Mouse (Mus musculus) G1E (cell line): Measurements from ENCODE around the gene Trp53tg5. TPM values are rescaled to one million over a fixed set of nuclear protein-coding genes. Genes with fewer than 3 reads are reported as not detected.

Experiments
- ATAC-seq: 2 replicates; pipeline ENCODE4 v1.8.0; 2016; ENCODE audit warnings: mild to moderate bottlenecking; ENCODE audit not compliant: insufficient number of reproducible peaks, poor library complexity, low FRiP score, severe bottlenecking; ENCODE audit errors: extremely low read depth
- DNase-seq: peaks from one replicate; pipeline ENCODE4 v3.0.0; 2012; ENCODE audit warnings: low spot score
- H3K27me3 ChIP-seq: 2 replicates; pipeline ENCODE4 v1.6.1; 2012; ENCODE audit warnings: mild to moderate bottlenecking, low read length, inconsistent platforms; ENCODE audit not compliant: insufficient read depth
- H3K36me3 ChIP-seq: replicated peaks from 2 replicates; pipeline ENCODE3; 2012; ENCODE audit warnings: mild to moderate bottlenecking, inconsistent platforms
- H3K4me1 ChIP-seq: 2 replicates; pipeline ENCODE4 v1.6.1; 2012; ENCODE audit warnings: low read depth, low read length, inconsistent platforms, mixed read lengths; ENCODE audit not compliant: insufficient read depth
- H3K4me3 ChIP-seq: 2 replicates; pipeline ENCODE4 v1.5.1; 2012; ENCODE audit warnings: low read depth, mild to moderate bottlenecking, inconsistent platforms, low read length, moderate library complexity, mixed read lengths
- H3K9me3 ChIP-seq: replicated peaks from 2 replicates; pipeline ENCODE4 v1.6.1; 2012; ENCODE audit warnings: inconsistent platforms
- CTCF ChIP-seq: IDR thresholded peaks from 2 replicates; pipeline ENCODE4 v1.5.1; 2012; ENCODE audit warnings: low read depth, low read length, inconsistent platforms, mixed read lengths
- GATA1 ChIP-seq: IDR thresholded peaks from 2 replicates; pipeline ENCODE4 v1.6.1; 2012; ENCODE audit warnings: borderline replicate concordance, low read length, inconsistent platforms, mixed read lengths
- GATA2 ChIP-seq: IDR thresholded peaks from 2 replicates; pipeline ENCODE4 v1.6.1; 2012; ENCODE audit warnings: low read depth, low read length, inconsistent platforms, borderline replicate concordance
- POLR2AphosphoS5 ChIP-seq: IDR thresholded peaks from 2 replicates; pipeline ENCODE4 v1.6.1; 2012; ENCODE audit warnings: low read depth, low read length, inconsistent platforms; ENCODE audit not compliant: insufficient replicate concordance
- TAL1 ChIP-seq: conservative IDR thresholded peaks from 2 replicates; pipeline ENCODE4 v1.6.1; 2012; ENCODE audit warnings: low read depth, low read length, inconsistent platforms, mixed read lengths
- polyA plus RNA-seq: library from polyadenylated mRNA; stranded (reverse); fragments of >175 nt; gene quantifications from 2 replicates; pipeline ENCODE4 v1.2.3, GENCODE M21; 2012
- total RNA-seq, 2 experiments: library from RNA; stranded (forward) in 1 of 2; stranded (reverse) in 1 of 2; fragments of 200-1000 nt in 1 of 2; fragments of >200 nt in 1 of 2; fragmentation: Nextera tagmentation in 1 of 2; gene quantifications; 2 replicates each; pipeline ENCODE4 v1.2.3; 2014 to 2017

Trp53tg5 gene
- total and polyA plus RNA-seq, 3 experiments, result not detected

DNA sequence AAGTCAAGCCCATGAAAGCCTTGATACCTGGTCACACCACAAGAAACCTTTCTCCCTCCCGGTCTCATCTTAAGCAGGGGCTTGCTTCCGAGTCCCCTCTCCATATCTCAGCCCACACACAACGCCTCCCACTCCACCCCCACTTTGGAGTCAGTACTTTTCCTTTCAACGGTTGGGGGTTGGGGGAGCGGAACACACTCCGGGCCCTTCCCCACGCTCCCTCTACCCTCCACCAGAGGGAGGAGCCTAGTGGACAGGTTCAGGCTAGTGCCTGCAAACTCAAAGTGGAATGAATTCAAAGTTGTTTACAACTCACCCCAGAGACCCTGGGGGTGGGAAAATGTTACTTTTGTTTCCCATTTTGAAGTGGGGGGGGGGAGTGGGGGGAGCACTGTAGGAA lies 42.8 kb downstream of the Trp53tg5 start:
- no peaks in the 10 kb centered on the region for H3K4me1 ChIP-seq
- peaks cover 5% of the 10 kb centered on the region for H3K27me3 ChIP-seq
- ATAC-seq, result no peak
- no peak for DNase-seq
- no peaks in the 10 kb centered on the region for H3K9me3 ChIP-seq
- H3K4me3 ChIP-seq, result no peak overlapping the region
- H3K36me3 ChIP-seq, result no peaks in the 10 kb centered on the region
- TF ChIP-seq CTCF, result no peak
- TF ChIP-seq POLR2AphosphoS5, result no peak
- TF ChIP-seq GATA2, result no peak
- no peak for TF ChIP-seq GATA1
- TF ChIP-seq TAL1, result no peak

GRCm38 (mm10) chr2:164429881-164430615 lies 43.5 kb downstream of the Trp53tg5 start:
- no peak for DNase-seq
- H3K27me3 ChIP-seq, result peaks cover 4% of the 10 kb centered on the region
- no peaks in the 10 kb centered on the region for H3K4me1 ChIP-seq
- no peak for TF ChIP-seq GATA2
- TF ChIP-seq GATA1, result no peak
- no peak for TF ChIP-seq POLR2AphosphoS5
- no peak for TF ChIP-seq TAL1
- no peak for TF ChIP-seq CTCF
- H3K9me3 ChIP-seq, result no peaks in the 10 kb centered on the region
- ATAC-seq, result no peak
- no peak overlapping the region for H3K4me3 ChIP-seq
- H3K36me3 ChIP-seq, result no peaks in the 10 kb centered on the region

DNA sequence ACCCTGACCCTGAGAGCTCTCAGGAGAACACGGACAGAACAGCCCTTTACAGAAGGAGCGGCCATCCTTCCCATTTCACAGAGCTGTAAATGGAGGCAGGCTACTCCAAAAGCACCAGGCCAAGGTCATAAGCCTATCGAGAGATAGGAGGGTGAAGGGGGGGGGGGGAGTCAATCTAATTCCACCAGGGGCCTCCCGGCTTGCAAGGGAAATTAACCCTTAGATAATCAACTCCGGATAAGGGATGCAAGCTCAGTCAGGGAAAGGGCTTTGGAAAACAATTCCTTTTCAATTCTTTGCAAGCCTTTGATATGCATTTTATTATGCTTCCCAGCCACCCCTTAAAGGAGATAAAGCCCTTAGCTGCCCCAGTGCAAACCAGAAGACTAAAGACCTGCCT lies 45.1 kb downstream of the Trp53tg5 start:
- Histone ChIP-seq H3K27me3 (peaks cover 4% of the 10 kb centered on the region), H3K9me3 (no peaks in the 10 kb centered on the region), H3K4me1 (no peaks in the 10 kb centered on the region), H3K4me3 (no peak overlapping the region), H3K36me3 (no peaks in the 10 kb centered on the region)
- TF ChIP-seq GATA1, result no peak
- no peak for TF ChIP-seq TAL1
- no peak for TF ChIP-seq POLR2AphosphoS5
- no peak for TF ChIP-seq GATA2
- no peak for TF ChIP-seq CTCF
- DNase-seq, result no peak
- ATAC-seq, result no peak

- ATAC-seq, result no peak
- H3K36me3 ChIP-seq, result no peaks in the 10 kb centered on the region
- H3K4me1 ChIP-seq, result no peaks in the 10 kb centered on the region
- no peaks in the 10 kb centered on the region for H3K9me3 ChIP-seq
- TF ChIP-seq GATA1 (no peak), GATA2 (no peak), TAL1 (no peak), CTCF (no peak), POLR2AphosphoS5 (no peak)
- peaks cover 2% of the 10 kb centered on the region; the same call in 1 of the 2 replicates for H3K27me3 ChIP-seq
- DNase-seq, result no peak
- no peak overlapping the region for H3K4me3 ChIP-seq
These were observed 46.6 kb downstream of the Trp53tg5 start for GRCm38 (mm10) chr2:164426952-164427351.

GRCm38 (mm10) chr2:164426121-164426520 lies 47.4 kb downstream of the Trp53tg5 start:
- DNase-seq (no peak), ATAC-seq (no peak)
- Histone ChIP-seq H3K4me1 (no peaks in the 10 kb centered on the region), H3K9me3 (no peaks in the 10 kb centered on the region), H3K4me3 (no peak overlapping the region), H3K36me3 (no peaks in the 10 kb centered on the region), H3K27me3 (peaks cover 2% of the 10 kb centered on the region; the same call in 1 of the 2 replicates)
- TF ChIP-seq TAL1, result no peak
- no peak for TF ChIP-seq POLR2AphosphoS5
- no peak for TF ChIP-seq CTCF
- no peak for TF ChIP-seq GATA1
- TF ChIP-seq GATA2, result no peak

- no peak overlapping the region for H3K4me3 ChIP-seq
- no peak for ATAC-seq
- H3K27me3 ChIP-seq, result peaks cover 2% of the 10 kb centered on the region; the same call in 1 of the 2 replicates
- no peaks in the 10 kb centered on the region for H3K4me1 ChIP-seq
- no peaks in the 10 kb centered on the region for H3K36me3 ChIP-seq
- no peak for TF ChIP-seq GATA2
- DNase-seq, result no peak
- H3K9me3 ChIP-seq, result no peaks in the 10 kb centered on the region
These were observed 48.1 kb downstream of the Trp53tg5 start for GRCm38 (mm10) chr2:164425401-164425800.

DNA sequence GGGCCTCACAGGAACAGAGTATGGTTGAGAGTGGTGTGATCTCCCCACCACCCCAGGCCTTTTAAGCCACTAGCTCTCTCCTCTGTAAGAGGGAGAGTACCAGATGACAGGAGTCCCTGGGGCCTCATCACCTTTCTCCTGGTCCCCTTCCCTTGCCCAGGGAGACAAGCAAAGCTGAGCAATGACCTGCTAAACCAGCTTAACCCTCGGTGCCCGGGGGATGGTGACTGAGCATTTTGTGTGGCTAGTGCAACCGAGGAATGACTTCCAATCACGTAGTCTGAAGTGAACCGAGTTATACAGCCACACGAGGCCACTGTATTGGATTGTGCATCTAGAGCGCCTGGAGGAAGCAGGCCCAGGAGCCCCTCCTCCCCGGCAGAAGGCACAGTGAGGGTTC lies 49.1 kb downstream of the Trp53tg5 start:
- no peaks in the 10 kb centered on the region for H3K4me1 ChIP-seq
- no peak overlapping the region for H3K4me3 ChIP-seq
- H3K9me3 ChIP-seq, result no peaks in the 10 kb centered on the region
- DNase-seq (no peak), ATAC-seq (no peak)
- peaks cover 2% of the 10 kb centered on the region; the same call in 1 of the 2 replicates for H3K27me3 ChIP-seq
- no peak for TF ChIP-seq POLR2AphosphoS5
- TF ChIP-seq GATA1, result no peak
- TF ChIP-seq TAL1, result no peak
- no peak for TF ChIP-seq GATA2
- TF ChIP-seq CTCF, result no peak
- H3K36me3 ChIP-seq, result no peaks in the 10 kb centered on the region
